Mouse (Mus musculus): ENCODE measurements around the gene Tmem256. TPM values are rescaled to one million over a fixed set of nuclear protein-coding genes. Genes with fewer than 3 reads are reported as not detected.

Tmem256 gene
- polyA plus RNA-seq, 1 experiment from 2014 or later = 294 TPM

DNA sequence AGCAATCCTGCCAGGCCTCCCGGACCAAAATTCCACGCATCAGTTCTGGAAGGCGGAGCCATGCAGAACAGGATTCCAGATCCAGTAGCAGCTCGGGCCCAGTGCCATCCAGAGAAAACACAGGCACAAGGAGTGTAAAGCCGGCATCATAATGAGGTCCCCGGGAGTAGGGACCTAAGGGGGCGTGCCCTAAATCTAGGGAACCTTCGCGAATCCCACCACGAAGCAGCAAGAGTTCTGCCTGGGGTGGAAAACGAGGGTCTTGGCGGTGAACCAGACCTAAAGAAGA lies 33.7 kb upstream of the Tmem256 start:
- Histone ChIP-seq H3K27ac (replicated peaks; ENCODE audit: low read depth, low read length) (no peak overlapping the region), H3K27me3 (ENCODE audit: control insufficient read depth, insufficient read depth, low read length) (peaks cover 38% of the 10 kb centered on the region), H3K36me3 (replicated peaks; ENCODE audit: control insufficient read depth, insufficient read depth, low read depth, low read length) (no peaks in the 10 kb centered on the region), H3K4me3 (ENCODE audit: low read depth, low read length) (no peak overlapping the region), H3K4me1 (ENCODE audit: control insufficient read depth, insufficient read depth, low read length) (peaks cover 19% of the 10 kb centered on the region), H3K4me2 (ENCODE audit: low read depth, low read length) (peak overlapping the region; percentile 94; the same call in 1 of the 2 replicates), H3K9me3 (replicated peaks; ENCODE audit: control insufficient read depth, low read length) (no peaks in the 10 kb centered on the region; the same call in 1 of the 2 replicates), H3K9ac (replicated peaks; ENCODE audit: low read length) (no peak overlapping the region)
- WGBS = 6% methylated on average over 12 of the region's 12 CpGs
- ATAC-seq (replicated peaks; ENCODE audit: insufficient number of reproducible peaks, low FRiP score, low TSS enrichment, low read depth) (no peak), DNase-seq (ENCODE audit: low spot score) (no peak)

DNA sequence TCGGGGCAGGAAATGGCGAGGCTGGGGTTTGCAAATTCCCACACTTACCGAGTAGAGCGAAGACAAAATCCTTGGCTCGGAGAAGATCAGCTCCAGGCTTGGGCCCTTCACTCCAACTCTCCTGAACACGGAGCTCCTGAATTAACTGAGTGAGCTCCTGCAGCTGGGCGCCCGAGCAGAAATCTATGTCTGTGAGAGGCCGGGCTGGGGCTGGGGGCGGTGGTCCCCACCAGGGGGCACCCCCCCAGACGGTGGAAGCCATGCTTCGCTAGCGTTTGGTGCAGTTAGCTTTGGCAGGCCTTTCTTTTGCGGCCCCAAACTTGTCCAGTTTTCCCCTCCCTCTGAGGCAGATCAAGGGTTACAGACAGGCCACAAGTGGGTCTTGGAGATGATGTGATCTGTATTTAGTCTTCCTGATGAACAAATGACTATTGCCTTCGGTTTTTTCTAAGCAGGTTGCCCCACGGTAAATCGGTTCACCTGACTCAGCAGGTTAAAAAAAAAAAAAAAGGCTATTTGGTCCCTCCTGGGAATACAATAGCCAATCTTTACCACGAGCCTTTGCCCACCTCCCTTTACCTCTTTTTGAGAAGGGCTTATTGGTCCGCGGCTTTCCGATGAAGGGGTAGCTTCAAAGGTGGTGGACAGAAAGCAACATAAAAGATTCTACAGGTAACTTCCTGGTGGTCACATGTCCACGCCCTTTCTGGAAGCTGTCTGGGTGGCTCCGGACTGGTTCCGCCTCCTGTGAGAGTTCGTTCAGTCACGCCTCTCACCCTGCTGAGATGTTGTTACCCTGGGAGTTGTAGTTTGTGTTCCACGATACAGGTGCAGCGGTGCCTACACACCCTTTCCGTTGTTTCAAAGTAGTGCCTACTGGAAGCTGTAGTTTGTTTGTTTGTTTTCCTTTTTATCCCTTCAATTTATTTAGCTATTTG lies 33.1 kb upstream of the Tmem256 start, which contains the start of gene Tmem102:
Gene Tmem102, minus strand, starts transcription at position 653 of the 938 bp plus-strand sequence.
- Histone ChIP-seq H3K36me3 (replicated peaks; ENCODE audit: control insufficient read depth, insufficient read depth, low read depth, low read length) (no peaks in the 10 kb centered on the region), H3K4me2 (ENCODE audit: low read depth, low read length) (peak within 1 kb of the TSS; percentile 94), H3K4me3 (ENCODE audit: low read depth, low read length) (no peak within 1 kb of the TSS), H3K4me1 (ENCODE audit: control insufficient read depth, insufficient read depth, low read length) (peaks cover 15% of the 10 kb centered on the region), H3K27ac (replicated peaks; ENCODE audit: low read depth, low read length) (no peak within 1 kb of the TSS), H3K27me3 (ENCODE audit: control insufficient read depth, insufficient read depth, low read length) (peaks cover 38% of the 10 kb centered on the region), H3K9ac (replicated peaks; ENCODE audit: low read length) (no peak within 1 kb of the TSS), H3K9me3 (replicated peaks; ENCODE audit: control insufficient read depth, low read length) (no peaks in the 10 kb centered on the region; the same call in 1 of the 2 replicates)
- ATAC-seq (replicated peaks; ENCODE audit: insufficient number of reproducible peaks, low FRiP score, low TSS enrichment, low read depth) = no peak
- 5% methylated on average over 29 of the region's 29 CpGs for WGBS
- no peak for DNase-seq (ENCODE audit: low spot score)

DNA sequence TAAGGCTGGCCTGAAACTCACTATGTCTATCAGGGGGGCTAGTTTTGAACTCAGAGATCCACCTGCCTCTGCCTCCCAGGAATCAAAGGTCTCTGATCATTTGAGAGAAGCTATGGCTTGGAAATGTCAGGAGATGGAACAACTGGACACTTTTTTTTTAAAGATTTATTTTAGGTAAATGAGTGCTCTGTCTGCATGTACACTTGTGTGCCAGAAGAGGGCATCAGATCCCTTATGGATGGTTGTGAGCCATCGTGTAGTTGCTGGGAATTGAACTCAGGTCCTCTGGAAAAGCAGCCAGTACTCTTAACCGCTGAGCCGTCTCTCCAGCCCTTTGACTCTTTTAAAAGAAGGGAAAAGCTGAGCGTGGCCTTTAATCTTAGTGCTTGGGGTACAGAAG lies 31.9 kb upstream of the Tmem256 start:
- no peaks in the 10 kb centered on the region for H3K36me3 ChIP-seq (replicated peaks; ENCODE audit: control insufficient read depth, insufficient read depth, low read depth, low read length)
- H3K4me3 ChIP-seq (ENCODE audit: low read depth, low read length) = no peak overlapping the region
- H3K27ac ChIP-seq (replicated peaks; ENCODE audit: low read depth, low read length) = no peak overlapping the region
- peaks cover 36% of the 10 kb centered on the region for H3K27me3 ChIP-seq (ENCODE audit: control insufficient read depth, insufficient read depth, low read length)
- no peaks in the 10 kb centered on the region; the same call in 1 of the 2 replicates for H3K9me3 ChIP-seq (replicated peaks; ENCODE audit: control insufficient read depth, low read length)
- H3K9ac ChIP-seq (replicated peaks; ENCODE audit: low read length) = no peak overlapping the region
- DNase-seq (ENCODE audit: low spot score) (no peak), ATAC-seq (replicated peaks; ENCODE audit: insufficient number of reproducible peaks, low FRiP score, low TSS enrichment, low read depth) (no peak)
- 77% methylated on average over 4 of the region's 4 CpGs for WGBS
- peaks cover 15% of the 10 kb centered on the region for H3K4me1 ChIP-seq (ENCODE audit: control insufficient read depth, insufficient read depth, low read length)
- no peak overlapping the region for H3K4me2 ChIP-seq (ENCODE audit: low read depth, low read length)

DNA sequence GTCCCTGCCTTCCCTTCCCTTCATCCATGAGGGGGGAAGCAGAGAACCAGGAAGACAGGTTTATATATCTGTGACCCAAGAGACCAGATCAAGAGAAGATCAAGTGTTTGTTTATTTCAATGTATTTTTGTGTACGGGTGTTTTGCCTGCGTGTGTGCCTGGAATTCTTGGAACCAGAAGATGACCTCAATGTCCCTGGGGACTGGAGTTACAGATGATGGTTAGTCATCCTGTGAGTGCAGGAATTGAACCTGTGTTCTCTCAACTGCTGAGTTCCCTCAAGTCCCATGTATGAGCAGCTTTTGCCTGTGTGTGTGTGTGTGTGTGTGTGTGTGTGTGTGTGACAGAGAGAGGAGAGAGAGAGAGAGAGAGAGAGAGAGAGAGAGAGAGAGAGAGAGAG lies 30.7 kb upstream of the Tmem256 start:
- WGBS = 76% methylated on average over 2 of the region's 2 CpGs
- Histone ChIP-seq H3K9me3 (replicated peaks; ENCODE audit: control insufficient read depth, low read length) (no peaks in the 10 kb centered on the region; the same call in 1 of the 2 replicates), H3K4me1 (ENCODE audit: control insufficient read depth, insufficient read depth, low read length) (peaks cover 10% of the 10 kb centered on the region), H3K27ac (replicated peaks; ENCODE audit: low read depth, low read length) (no peak overlapping the region), H3K4me3 (ENCODE audit: low read depth, low read length) (no peak overlapping the region), H3K27me3 (ENCODE audit: control insufficient read depth, insufficient read depth, low read length) (peaks cover 24% of the 10 kb centered on the region), H3K36me3 (replicated peaks; ENCODE audit: control insufficient read depth, insufficient read depth, low read depth, low read length) (no peaks in the 10 kb centered on the region), H3K9ac (replicated peaks; ENCODE audit: low read length) (no peak overlapping the region), H3K4me2 (ENCODE audit: low read depth, low read length) (no peak overlapping the region)
- ATAC-seq (replicated peaks; ENCODE audit: insufficient number of reproducible peaks, low FRiP score, low TSS enrichment, low read depth) (no peak), DNase-seq (ENCODE audit: low spot score) (no peak)

DNA sequence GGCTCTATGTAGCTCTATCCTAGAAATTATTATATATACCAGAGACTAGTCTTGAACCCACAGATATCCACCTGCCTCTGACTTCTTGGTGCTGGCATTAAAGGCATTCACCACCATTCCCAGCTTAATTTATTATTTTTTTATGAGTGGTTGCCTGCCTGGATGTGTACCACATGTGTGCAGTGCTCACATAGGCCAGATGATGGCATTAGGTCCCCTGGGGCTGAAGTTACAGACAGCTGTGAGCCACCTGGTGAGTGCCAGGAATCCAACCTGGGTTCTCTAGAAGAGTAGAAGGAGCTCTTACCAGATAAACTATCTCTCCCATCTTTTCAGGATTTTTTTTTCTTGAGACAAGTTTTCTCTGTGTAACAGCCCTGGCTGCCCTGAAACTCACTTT lies 28.0 kb upstream of the Tmem256 start:
- H3K36me3 ChIP-seq (replicated peaks; ENCODE audit: control insufficient read depth, insufficient read depth, low read depth, low read length) = no peaks in the 10 kb centered on the region
- DNase-seq (ENCODE audit: low spot score) (no peak), ATAC-seq (replicated peaks; ENCODE audit: insufficient number of reproducible peaks, low FRiP score, low TSS enrichment, low read depth) (no peak)
- H3K4me3 ChIP-seq (ENCODE audit: low read depth, low read length) = no peak overlapping the region
- 0 out of 2 replicates have a peak, but pooled peaks cover 3% of the 10 kb centered on the region for H3K27me3 ChIP-seq (ENCODE audit: control insufficient read depth, insufficient read depth, low read length)
- H3K9ac ChIP-seq (replicated peaks; ENCODE audit: low read length) = no peak overlapping the region
- no peaks in the 10 kb centered on the region for H3K4me1 ChIP-seq (ENCODE audit: control insufficient read depth, insufficient read depth, low read length)
- no peak overlapping the region for H3K27ac ChIP-seq (replicated peaks; ENCODE audit: low read depth, low read length)
- H3K4me2 ChIP-seq (ENCODE audit: low read depth, low read length) = no peak overlapping the region
- no peaks in the 10 kb centered on the region; the same call in 1 of the 2 replicates for H3K9me3 ChIP-seq (replicated peaks; ENCODE audit: control insufficient read depth, low read length)

DNA sequence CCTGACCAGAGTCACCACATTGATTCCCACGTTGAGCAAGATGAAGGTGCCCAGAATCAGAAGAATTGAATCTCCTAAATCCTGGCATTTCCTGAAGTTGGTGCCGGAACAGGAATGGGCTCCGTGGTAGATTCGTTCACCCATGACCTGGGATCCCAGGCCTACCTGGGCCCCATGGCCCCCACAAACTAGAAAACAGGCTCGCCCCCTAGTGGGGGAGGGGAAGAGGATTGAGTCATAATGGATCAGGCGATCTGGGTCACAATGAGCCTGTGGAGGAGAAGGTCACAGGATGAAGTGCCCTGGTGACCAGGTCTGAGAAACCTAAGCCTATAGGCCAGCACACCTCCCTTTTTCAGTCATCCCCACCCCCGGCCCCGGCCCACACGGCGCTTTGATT lies 23.2 kb upstream of the Tmem256 start, which contains the start of gene Gm39566:
Gene Gm39566, minus strand, starts transcription at position 144 of the 400 bp plus-strand sequence.
- 61% methylated on average over 10 of the region's 10 CpGs for WGBS
- DNase-seq (ENCODE audit: low spot score) = no peak
- ATAC-seq (replicated peaks; ENCODE audit: insufficient number of reproducible peaks, low FRiP score, low TSS enrichment, low read depth) = no peak
- Histone ChIP-seq H3K36me3 (replicated peaks; ENCODE audit: control insufficient read depth, insufficient read depth, low read depth, low read length) (no peaks in the 10 kb centered on the region), H3K9me3 (replicated peaks; ENCODE audit: control insufficient read depth, low read length) (peaks cover 3% of the 10 kb centered on the region; the same call in 1 of the 2 replicates), H3K27ac (replicated peaks; ENCODE audit: low read depth, low read length) (no peak within 1 kb of the TSS), H3K4me3 (ENCODE audit: low read depth, low read length) (no peak within 1 kb of the TSS), H3K4me2 (ENCODE audit: low read depth, low read length) (no peak within 1 kb of the TSS), H3K9ac (replicated peaks; ENCODE audit: low read length) (no peak within 1 kb of the TSS), H3K4me1 (ENCODE audit: control insufficient read depth, insufficient read depth, low read length) (no peaks in the 10 kb centered on the region), H3K27me3 (ENCODE audit: control insufficient read depth, insufficient read depth, low read length) (no peaks in the 10 kb centered on the region)

DNA sequence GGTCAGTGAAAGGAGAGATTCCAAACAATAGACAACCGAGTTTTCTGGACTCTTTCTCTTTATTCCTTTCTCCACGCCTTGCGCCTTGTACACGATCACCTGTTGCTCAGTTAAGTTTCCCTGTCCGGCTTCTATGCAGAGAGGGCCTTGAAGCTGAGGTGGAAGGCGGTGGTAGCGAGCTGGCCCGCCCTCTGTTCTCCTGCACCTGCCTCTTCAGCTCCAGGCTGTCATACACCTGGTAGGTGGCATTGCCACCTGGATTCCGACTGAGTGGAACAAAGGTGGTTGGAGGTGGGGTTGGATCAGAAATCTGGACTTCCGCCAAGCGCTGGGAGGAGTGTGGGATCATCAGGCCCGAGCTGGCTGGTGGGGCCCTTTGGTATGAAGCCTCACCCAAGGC lies 21.8 kb upstream of the Tmem256 start:
- H3K9ac ChIP-seq (replicated peaks; ENCODE audit: low read length) = no peak overlapping the region
- H3K4me1 ChIP-seq (ENCODE audit: control insufficient read depth, insufficient read depth, low read length) = no peaks in the 10 kb centered on the region
- H3K36me3 ChIP-seq (replicated peaks; ENCODE audit: control insufficient read depth, insufficient read depth, low read depth, low read length) = no peaks in the 10 kb centered on the region
- ATAC-seq (replicated peaks; ENCODE audit: insufficient number of reproducible peaks, low FRiP score, low TSS enrichment, low read depth) (no peak), DNase-seq (ENCODE audit: low spot score) (no peak)
- H3K27me3 ChIP-seq (ENCODE audit: control insufficient read depth, insufficient read depth, low read length) = no peaks in the 10 kb centered on the region
- peaks cover 3% of the 10 kb centered on the region; the same call in 1 of the 2 replicates for H3K9me3 ChIP-seq (replicated peaks; ENCODE audit: control insufficient read depth, low read length)
- 90% methylated on average over 12 of the region's 12 CpGs for WGBS
- H3K4me3 ChIP-seq (ENCODE audit: low read depth, low read length) = no peak overlapping the region
- no peak overlapping the region for H3K27ac ChIP-seq (replicated peaks; ENCODE audit: low read depth, low read length)
- no peak overlapping the region for H3K4me2 ChIP-seq (ENCODE audit: low read depth, low read length)

DNA sequence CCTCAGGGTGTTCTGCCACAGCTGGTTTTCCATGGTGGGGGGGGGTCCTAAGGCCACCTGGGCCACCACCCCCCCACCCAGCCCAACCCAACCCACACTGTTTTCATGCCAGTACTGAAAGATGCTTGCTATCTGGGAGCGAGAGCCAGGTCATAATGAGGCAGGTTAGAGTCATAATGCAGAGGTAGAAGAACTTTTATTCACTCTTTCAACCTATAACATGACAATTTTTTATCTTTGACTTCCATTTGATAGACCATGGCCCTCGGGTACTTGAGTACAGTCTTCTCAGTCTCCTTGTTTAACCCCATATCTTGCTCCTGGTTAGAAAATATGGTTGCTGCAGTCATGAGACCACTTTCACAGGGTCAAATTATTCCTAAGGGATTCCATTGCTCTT lies 19.9 kb upstream of the Tmem256 start, which contains the start of gene Spem2:
Gene Spem2, minus strand, starts transcription at position 101 of the 400 bp plus-strand sequence.
- H3K27me3 ChIP-seq (ENCODE audit: control insufficient read depth, insufficient read depth, low read length) = no peaks in the 10 kb centered on the region
- no peak within 1 kb of the TSS for H3K27ac ChIP-seq (replicated peaks; ENCODE audit: low read depth, low read length)
- no peak within 1 kb of the TSS for H3K4me3 ChIP-seq (ENCODE audit: low read depth, low read length)
- no peak for DNase-seq (ENCODE audit: low spot score)
- ATAC-seq (replicated peaks; ENCODE audit: insufficient number of reproducible peaks, low FRiP score, low TSS enrichment, low read depth) = no peak
- H3K4me1 ChIP-seq (ENCODE audit: control insufficient read depth, insufficient read depth, low read length) = no peaks in the 10 kb centered on the region
- H3K9ac ChIP-seq (replicated peaks; ENCODE audit: low read length) = no peak within 1 kb of the TSS
- H3K4me2 ChIP-seq (ENCODE audit: low read depth, low read length) = no peak within 1 kb of the TSS
- H3K36me3 ChIP-seq (replicated peaks; ENCODE audit: control insufficient read depth, insufficient read depth, low read depth, low read length) = no peaks in the 10 kb centered on the region
- 74% methylated on average over 2 of the region's 2 CpGs for WGBS
- H3K9me3 ChIP-seq (replicated peaks; ENCODE audit: control insufficient read depth, low read length) = peaks cover 3% of the 10 kb centered on the region; the same call in 1 of the 2 replicates
